Mouse (Mus musculus): ENCODE results near the gene Alx3. TPM values are rescaled to one million over a fixed set of nuclear protein-coding genes. Genes with fewer than 3 reads are reported as not detected.

Gene Alx3
- polyA plus RNA-seq, 1 experiment from 2014 or later: not detected

DNA sequence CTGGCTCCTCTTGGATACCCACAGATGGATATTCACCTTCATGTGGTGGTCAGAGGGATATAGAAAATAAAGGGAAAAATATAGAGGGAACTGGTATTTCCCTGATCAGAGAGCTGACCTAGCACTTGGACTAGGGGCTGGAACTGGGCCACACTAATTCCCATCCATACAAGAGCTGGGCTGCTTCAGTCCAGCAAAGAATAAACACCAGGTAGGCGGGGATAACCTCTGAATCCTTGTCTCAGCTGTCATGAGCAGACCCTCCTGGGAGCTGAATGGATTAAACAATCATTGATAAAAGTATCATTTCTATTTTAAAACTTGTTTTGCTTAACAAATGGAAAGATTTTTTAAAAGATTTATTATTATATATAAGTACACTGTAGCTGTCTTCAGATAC is 3.2 kb upstream of the Alx3 start:
- Histone ChIP-seq H3K9ac (no peak overlapping the region), H3K27ac (replicated peaks) (no peak overlapping the region), H3K4me1 (replicated peaks) (peaks cover 20% of the 10 kb centered on the region), H3K27me3 (peaks cover 92% of the 10 kb centered on the region), H3K4me3 (no peak overlapping the region), H3K9me3 (no peaks in the 10 kb centered on the region), H3K4me2 (no peak overlapping the region), H3K36me3 (no peaks in the 10 kb centered on the region)
- no peak for ATAC-seq (ENCODE audit: low read depth)
- 78% methylated on average over 1 of the region's 1 CpGs for WGBS

DNA sequence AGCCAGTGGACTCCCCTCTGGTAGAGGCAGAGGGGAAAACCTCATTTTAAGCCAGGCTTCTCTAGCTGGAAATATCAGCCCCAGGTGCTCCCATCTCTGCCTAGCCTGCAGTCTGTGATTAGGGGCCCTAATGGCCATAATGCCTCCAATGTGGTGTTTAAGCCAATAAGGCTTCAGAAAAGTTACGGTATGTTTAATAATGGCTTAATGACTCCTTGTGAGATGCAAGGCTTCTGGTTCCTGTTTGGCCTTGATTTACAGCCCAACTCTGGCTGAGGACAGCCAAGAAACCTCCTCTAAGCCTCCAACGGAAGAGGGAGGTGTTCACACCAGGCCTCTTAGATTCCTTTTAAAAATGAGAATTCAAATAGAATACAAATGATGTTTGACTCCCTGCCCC is 1.2 kb upstream of the Alx3 start:
- ATAC-seq (ENCODE audit: low read depth): no peak
- H3K4me2 ChIP-seq: no peak overlapping the region
- no peaks in the 10 kb centered on the region for H3K9me3 ChIP-seq
- H3K27me3 ChIP-seq: peaks cover 86% of the 10 kb centered on the region
- no peak overlapping the region for H3K27ac ChIP-seq (replicated peaks)
- no peak overlapping the region for H3K4me3 ChIP-seq
- H3K36me3 ChIP-seq: no peaks in the 10 kb centered on the region
- no peak overlapping the region for H3K9ac ChIP-seq
- H3K4me1 ChIP-seq (replicated peaks): peaks cover 20% of the 10 kb centered on the region
- 15% methylated on average over 2 of the region's 2 CpGs for WGBS

DNA sequence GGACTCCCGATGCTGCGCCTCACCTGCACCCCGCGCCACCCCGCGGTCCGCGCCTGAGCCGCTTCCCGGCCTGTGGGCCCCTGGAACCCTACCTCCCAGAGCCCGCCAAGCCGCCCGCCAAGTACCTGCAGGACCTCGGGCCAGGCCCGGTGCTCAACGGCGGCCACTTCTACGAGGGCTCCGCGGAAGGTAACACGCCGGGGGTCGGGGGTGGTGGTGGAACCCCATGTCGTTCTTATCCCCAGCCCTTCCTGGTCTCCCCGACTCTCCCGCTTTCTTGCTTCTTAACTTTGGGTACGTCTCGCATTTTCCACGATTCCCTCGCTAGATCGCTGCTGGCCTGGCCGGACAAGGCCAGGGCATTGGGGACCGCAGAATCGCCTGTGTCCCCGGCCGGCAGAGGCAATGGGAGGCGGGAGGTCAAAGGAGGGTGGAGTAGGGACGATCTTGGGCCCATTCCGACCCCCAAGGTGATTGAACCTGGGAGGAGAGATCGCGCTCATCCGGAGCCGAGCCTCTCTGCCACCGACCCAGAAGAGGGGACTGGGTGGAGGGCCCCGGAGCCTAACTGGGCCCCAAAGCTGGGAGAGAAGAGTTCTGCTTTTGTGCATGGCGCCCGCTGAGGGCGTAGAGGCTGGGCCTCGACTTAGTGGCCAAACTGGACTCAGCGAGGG is 570 bp downstream of the Alx3 start:
- Histone ChIP-seq H3K9me3 (no peaks in the 10 kb centered on the region), H3K27me3 (peaks cover 89% of the 10 kb centered on the region), H3K36me3 (no peaks in the 10 kb centered on the region), H3K4me1 (replicated peaks) (peaks cover 20% of the 10 kb centered on the region), H3K4me2 (peak overlapping the region; percentile 52), H3K4me3 (peak overlapping the region; percentile 31), H3K9ac (peak overlapping the region; percentile 47), H3K27ac (replicated peaks) (no peak overlapping the region)
- ATAC-seq (ENCODE audit: low read depth): peak; percentile 32; the same call in 1 of the 2 replicates
- under 1% methylated on average over 48 of the region's 50 CpGs for WGBS

DNA sequence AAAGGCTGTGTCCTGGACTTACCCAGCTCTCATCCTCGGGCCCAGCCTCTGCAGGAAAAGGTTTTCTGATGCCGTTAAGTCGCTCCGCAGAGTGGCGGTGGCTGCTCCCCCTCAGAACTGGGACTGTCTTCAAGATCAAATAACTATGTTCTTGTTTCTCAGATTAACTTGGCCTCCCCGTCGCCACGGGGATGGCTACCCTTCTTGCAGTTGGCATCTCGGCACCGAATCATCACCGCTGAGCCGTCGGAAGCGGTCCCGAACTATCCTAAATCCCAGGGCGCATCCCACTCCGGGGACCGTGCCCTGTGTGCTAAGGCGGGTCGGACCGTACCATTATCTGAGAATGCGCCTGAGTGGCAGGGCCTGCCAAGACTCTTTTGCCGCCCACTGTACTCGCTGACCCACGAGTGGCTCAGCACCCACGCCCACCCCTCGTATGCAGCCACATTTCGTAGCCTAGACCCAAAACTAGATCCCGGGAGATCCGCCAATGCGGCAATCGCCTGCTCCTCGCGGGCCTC is 1.2 kb downstream of the Alx3 start:
- Histone ChIP-seq H3K4me1 (replicated peaks) (peaks cover 20% of the 10 kb centered on the region), H3K4me3 (no peak overlapping the region), H3K9me3 (no peaks in the 10 kb centered on the region), H3K4me2 (0 out of 2 replicates have a peak overlapping the region, but pooled peaks have one; percentile 52), H3K9ac (no peak overlapping the region), H3K27ac (replicated peaks) (no peak overlapping the region), H3K36me3 (no peaks in the 10 kb centered on the region), H3K27me3 (peaks cover 95% of the 10 kb centered on the region)
- under 1% methylated on average over 34 of the region's 34 CpGs for WGBS
- ATAC-seq (ENCODE audit: low read depth): no peak

DNA sequence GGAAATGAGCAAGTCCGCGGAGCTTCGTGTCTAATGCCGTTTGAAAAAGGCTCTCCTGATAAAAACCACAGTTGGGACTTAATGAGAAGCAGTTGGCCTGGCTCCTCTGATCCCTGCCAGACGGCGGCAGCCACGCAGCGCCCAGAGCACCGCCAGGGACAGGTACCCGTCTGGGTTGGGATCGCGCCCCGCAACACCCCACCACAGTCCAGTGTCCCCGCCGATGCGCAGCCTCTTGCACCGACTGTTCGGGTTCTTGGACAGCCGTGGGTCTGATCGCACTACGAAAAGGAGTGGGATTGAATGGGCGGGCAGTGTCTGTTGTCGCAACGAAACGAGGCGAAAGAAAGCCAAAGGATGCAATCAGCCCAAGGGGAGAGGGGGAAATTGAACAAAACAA is 1.7 kb downstream of the Alx3 start:
- H3K9ac ChIP-seq: no peak overlapping the region
- no peak overlapping the region for H3K4me2 ChIP-seq
- no peaks in the 10 kb centered on the region for H3K9me3 ChIP-seq
- ATAC-seq (ENCODE audit: low read depth): no peak
- WGBS: under 1% methylated on average over 26 of the region's 26 CpGs
- peaks cover 95% of the 10 kb centered on the region for H3K27me3 ChIP-seq
- H3K4me3 ChIP-seq: no peak overlapping the region
- no peak overlapping the region for H3K27ac ChIP-seq (replicated peaks)
- peaks cover 20% of the 10 kb centered on the region for H3K4me1 ChIP-seq (replicated peaks)
- no peaks in the 10 kb centered on the region for H3K36me3 ChIP-seq

DNA sequence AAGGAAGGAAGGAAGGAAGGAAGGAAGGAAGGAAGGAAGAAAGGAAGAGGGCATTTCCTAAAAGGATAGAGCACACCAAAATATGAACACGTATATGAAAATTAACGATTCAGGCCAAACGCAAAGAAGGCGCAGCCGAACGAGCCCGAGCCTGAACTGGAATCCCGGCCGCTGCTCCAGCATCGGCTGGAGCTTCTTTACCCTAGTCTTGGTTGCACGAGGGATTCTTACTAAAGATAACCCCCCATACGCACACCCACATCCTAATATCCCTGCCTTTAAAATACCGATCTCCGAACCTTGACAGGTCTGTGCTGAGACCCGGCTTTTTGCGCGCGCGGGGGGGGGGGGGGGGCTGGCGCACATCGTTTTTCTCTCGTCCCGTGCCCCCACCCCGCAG is 2.3 kb downstream of the Alx3 start:
- Histone ChIP-seq H3K27ac (replicated peaks) (no peak overlapping the region), H3K4me1 (replicated peaks) (peaks cover 20% of the 10 kb centered on the region), H3K9ac (no peak overlapping the region), H3K36me3 (no peaks in the 10 kb centered on the region), H3K4me3 (no peak overlapping the region), H3K27me3 (peaks cover 95% of the 10 kb centered on the region), H3K4me2 (no peak overlapping the region), H3K9me3 (no peaks in the 10 kb centered on the region)
- under 1% methylated on average over 24 of the region's 24 CpGs for WGBS
- ATAC-seq (ENCODE audit: low read depth): no peak

DNA sequence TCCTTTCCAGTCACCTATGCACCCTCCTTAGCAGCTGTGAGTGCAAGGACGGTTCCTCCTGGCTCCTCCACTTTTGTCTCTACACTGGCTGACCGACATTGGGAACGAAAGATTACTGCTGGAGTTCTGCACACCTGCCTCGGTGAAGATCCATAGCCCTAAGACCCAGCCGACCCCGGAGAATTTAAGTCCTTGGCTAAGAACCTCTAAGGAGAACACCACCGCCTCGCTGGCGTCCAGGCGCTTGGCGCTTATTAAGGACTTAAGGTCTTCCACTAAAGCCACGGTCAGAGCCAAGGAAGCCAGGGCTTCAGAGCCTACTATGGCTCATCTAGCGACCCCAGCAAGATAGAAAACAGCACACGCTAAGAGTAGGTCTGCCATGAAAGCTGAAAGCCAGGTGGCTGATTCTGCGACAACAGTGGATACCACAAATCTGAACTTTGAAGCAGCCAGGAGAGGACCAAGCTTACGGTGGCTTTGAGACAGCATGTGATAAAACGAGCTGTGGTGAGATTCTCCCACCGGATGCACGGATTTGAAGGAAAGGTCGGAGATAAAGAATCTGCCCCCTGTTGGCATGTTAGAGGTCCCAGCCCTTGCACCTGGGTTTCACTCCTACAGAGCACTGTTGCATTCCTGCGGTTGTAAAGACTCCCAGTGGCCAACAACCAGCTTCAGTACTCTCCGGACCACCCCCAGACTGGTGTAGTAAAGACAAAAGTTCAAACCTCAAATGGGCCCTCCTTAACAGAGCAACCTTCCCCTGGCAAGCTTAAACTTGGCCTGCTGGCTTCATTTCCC is 3.0 kb downstream of the Alx3 start:
- Histone ChIP-seq H3K4me1 (replicated peaks) (peaks cover 20% of the 10 kb centered on the region), H3K9ac (no peak overlapping the region), H3K27me3 (peaks cover 94% of the 10 kb centered on the region), H3K27ac (replicated peaks) (no peak overlapping the region), H3K9me3 (no peaks in the 10 kb centered on the region), H3K4me3 (no peak overlapping the region), H3K4me2 (no peak overlapping the region), H3K36me3 (no peaks in the 10 kb centered on the region)
- ATAC-seq (ENCODE audit: low read depth): no peak
- 4% methylated on average over 22 of the region's 22 CpGs for WGBS

DNA sequence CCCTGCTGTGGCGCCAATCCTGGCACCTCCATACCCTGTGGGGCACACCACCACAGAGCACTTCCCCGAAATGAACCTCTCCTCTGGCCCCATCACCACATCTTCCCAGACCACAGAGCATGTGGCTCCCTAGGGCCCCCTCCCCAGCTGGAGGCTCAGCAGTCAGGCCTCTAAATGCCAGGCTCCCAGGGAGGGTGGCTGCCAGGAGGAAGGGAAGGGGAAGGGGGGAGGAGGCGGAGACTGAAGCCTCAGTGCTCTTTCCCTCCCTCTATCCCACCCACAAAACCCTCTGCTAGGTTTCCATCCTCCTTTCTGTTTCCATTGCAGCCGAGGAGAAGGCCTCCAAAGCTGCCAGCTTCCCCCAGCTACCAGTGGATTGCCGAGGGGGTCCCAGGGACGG is 5.3 kb downstream of the Alx3 start:
- H3K36me3 ChIP-seq: no peaks in the 10 kb centered on the region
- no peak overlapping the region for H3K9ac ChIP-seq
- ATAC-seq (ENCODE audit: low read depth): no peak
- H3K4me2 ChIP-seq: no peak overlapping the region
- 52% methylated on average over 6 of the region's 6 CpGs for WGBS
- no peaks in the 10 kb centered on the region for H3K9me3 ChIP-seq
- H3K4me3 ChIP-seq: no peak overlapping the region
- peaks cover 15% of the 10 kb centered on the region for H3K4me1 ChIP-seq (replicated peaks)
- peaks cover 83% of the 10 kb centered on the region for H3K27me3 ChIP-seq
- H3K27ac ChIP-seq (replicated peaks): no peak overlapping the region

DNA sequence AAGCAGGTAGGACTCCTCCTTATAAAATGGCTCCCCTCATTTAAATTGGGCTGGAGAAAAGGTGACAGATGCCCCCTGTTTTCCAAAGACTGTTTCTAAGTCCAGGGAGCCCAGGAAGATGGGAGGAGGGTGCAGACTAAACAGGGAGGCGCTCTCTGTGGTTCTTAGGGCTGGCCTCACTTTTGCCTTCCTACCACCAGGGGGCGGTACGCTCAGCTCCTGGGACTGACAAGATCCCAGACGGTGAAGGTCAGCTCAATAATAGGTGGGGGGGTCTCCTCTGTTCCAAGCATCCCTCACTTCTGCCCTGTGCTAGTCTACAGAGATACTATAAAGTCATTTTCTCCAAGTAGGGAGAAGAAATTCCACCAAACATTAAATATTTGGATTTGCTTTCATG is 10.5 kb downstream of the Alx3 start:
- no peaks in the 10 kb centered on the region for H3K9me3 ChIP-seq
- H3K27ac ChIP-seq (replicated peaks): no peak overlapping the region
- H3K9ac ChIP-seq: no peak overlapping the region
- WGBS: 10% methylated on average over 4 of the region's 4 CpGs
- no peak for ATAC-seq (ENCODE audit: low read depth)
- H3K27me3 ChIP-seq: peaks cover 37% of the 10 kb centered on the region
- H3K4me1 ChIP-seq (replicated peaks): peaks cover 6% of the 10 kb centered on the region; the same call in 1 of the 2 replicates
- no peaks in the 10 kb centered on the region for H3K36me3 ChIP-seq
- no peak overlapping the region for H3K4me2 ChIP-seq
- no peak overlapping the region for H3K4me3 ChIP-seq

DNA sequence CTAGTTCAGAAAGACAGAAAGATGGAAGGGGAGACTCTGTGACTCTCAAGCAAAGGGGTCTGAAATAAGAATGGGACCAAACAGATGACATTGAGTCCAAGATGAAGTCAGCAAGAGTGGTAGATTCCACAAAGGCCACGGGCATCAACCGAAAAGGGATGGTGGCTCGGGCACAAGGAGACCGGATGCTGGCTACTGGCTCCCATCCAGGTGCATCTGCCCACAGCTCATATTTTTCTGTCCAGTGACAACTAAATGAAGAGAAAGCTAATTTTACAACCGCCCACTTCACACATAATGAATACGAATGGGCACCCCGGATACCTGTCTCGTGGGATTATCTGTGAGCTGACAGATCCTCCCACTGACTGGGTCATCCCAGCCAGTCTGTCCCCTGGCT is 12.4 kb downstream of the Alx3 start:
- Histone ChIP-seq H3K9me3 (no peaks in the 10 kb centered on the region), H3K4me2 (no peak overlapping the region), H3K4me3 (no peak overlapping the region), H3K27me3 (peaks cover 18% of the 10 kb centered on the region), H3K9ac (no peak overlapping the region), H3K36me3 (peaks cover 18% of the 10 kb centered on the region), H3K4me1 (replicated peaks) (peaks cover 6% of the 10 kb centered on the region; the same call in 1 of the 2 replicates), H3K27ac (replicated peaks) (no peak overlapping the region)
- ATAC-seq (ENCODE audit: low read depth): no peak
- WGBS: 81% methylated on average over 8 of the region's 8 CpGs

DNA sequence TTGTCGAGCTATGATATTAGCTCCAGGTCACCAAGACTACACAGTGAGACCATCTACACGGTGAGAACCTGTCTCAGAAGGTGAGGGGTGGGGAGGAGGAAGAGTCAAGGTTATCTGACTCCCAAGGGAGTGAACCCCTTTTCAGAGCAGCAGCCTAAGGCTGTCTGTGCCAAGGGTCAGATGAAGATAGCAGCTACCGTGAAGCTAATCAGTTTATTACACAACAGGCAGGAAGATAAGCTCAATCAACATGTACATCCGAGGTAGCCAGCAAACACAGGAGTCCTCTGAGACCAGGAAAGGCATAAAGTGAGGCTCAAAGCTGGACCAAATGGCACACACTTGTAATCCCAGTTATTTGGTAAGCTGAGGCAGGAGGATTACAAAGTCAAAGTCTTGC is 14.0 kb downstream of the Alx3 start:
- H3K4me2 ChIP-seq: no peak overlapping the region
- 81% methylated on average over 4 of the region's 4 CpGs for WGBS
- no peaks in the 10 kb centered on the region for H3K9me3 ChIP-seq
- no peak overlapping the region for H3K4me3 ChIP-seq
- peaks cover 6% of the 10 kb centered on the region; the same call in 1 of the 2 replicates for H3K4me1 ChIP-seq (replicated peaks)
- no peak overlapping the region for H3K27ac ChIP-seq (replicated peaks)
- no peak overlapping the region for H3K9ac ChIP-seq
- H3K27me3 ChIP-seq: peaks cover 8% of the 10 kb centered on the region; the same call in 1 of the 2 replicates
- no peak for ATAC-seq (ENCODE audit: low read depth)
- H3K36me3 ChIP-seq: peaks cover 33% of the 10 kb centered on the region

DNA sequence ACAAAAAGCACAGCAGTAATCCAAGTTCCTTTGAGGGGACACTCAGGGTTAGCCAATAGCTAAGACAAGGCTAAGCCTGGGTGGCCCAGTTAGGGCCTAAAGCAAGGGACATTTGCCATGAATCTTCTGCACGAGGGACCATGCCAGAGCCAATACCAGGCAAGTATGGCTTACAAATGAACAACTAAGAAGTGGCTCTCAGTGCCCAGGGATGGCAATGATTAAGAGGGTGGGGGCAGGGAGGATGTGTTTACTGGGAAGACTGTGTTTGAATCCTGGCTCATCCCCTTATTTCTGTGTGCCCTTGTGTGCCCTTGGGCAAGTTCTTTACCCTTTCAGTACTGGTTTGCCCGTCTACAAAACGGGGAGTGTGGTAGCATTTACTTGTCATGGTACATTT is 14.5 kb downstream of the Alx3 start:
- ATAC-seq (ENCODE audit: low read depth): no peak
- WGBS: 39% methylated on average over 3 of the region's 3 CpGs

More for the DNA sequence above, 14.5 kb downstream of the Alx3 start:
- Histone ChIP-seq H3K9me3 (no peaks in the 10 kb centered on the region), H3K27ac (replicated peaks) (no peak overlapping the region), H3K4me3 (no peak overlapping the region), H3K36me3 (peaks cover 39% of the 10 kb centered on the region), H3K27me3 (0 out of 2 replicates have a peak, but pooled peaks cover 3% of the 10 kb centered on the region), H3K4me2 (no peak overlapping the region), H3K9ac (no peak overlapping the region), H3K4me1 (replicated peaks) (peaks cover 6% of the 10 kb centered on the region; the same call in 1 of the 2 replicates)

All from neural tube, embryonic 13.5 days (tissue).